Mouse (Mus musculus): ENCODE measurements at regions not wholly inside any gene's neighbourhood (a gene's known extent, or its start where the extent isn't known, plus 50 kb on each side); places are given as distances from the start of the nearest gene placed in this dataset.

GRCm38 (mm10) chr2:18592221-18592620, 80.0 kb upstream of the Commd3 start:
- no peak overlapping the region for H3K27ac ChIP-seq (ENCODE audit: low read depth)
- no peak overlapping the region for H3K4me3 ChIP-seq (ENCODE audit: low read depth, low read length)
- H3K36me3 ChIP-seq (replicated peaks; ENCODE audit: insufficient read depth, low read length): no peaks in the 10 kb centered on the region
- H3K4me1 ChIP-seq (ENCODE audit: insufficient read depth): 0 out of 2 replicates have a peak, but pooled peaks cover 6% of the 10 kb centered on the region
- ATAC-seq: no peak
- TF ChIP-seq CTCF (IDR thresholded peaks at IDR 0.05; ENCODE audit: low read depth): no peak
- 34% methylated on average over 4 of the region's 4 CpGs for WGBS (ENCODE audit: insufficient replicate concordance)
- no peaks in the 10 kb centered on the region for H3K9me3 ChIP-seq (ENCODE audit: low read length)
- no peak overlapping the region for H3K4me2 ChIP-seq (ENCODE audit: low read depth, low read length)
- no peaks in the 10 kb centered on the region for H3K27me3 ChIP-seq (ENCODE audit: insufficient read depth, low read length)
- H3K9ac ChIP-seq (replicated peaks): no peak overlapping the region
- DNase-seq: no peak

DNA sequence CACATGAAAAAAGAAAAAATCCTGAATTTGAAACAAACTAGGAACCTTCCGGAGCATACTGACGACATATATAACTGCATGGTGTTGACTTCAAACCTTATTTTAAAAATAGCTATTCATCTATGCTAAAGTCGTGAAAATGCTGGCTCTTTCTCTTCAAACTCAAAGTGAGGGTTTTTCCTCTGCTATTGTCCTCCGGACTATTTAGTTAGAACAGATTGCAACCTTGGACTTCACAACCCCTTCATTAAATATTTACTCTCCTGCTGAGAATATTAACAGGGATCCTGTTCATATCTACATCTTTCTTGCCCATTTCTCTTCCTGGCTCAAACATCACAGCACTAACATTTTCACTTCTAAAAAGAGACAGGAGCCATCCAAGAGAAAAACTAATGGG, 84.0 kb upstream of the Commd3 start:
- Histone ChIP-seq H3K9ac (replicated peaks) (peak overlapping the region; percentile 68), H3K9me3 (ENCODE audit: low read length) (no peaks in the 10 kb centered on the region), H3K36me3 (replicated peaks; ENCODE audit: insufficient read depth, low read length) (no peaks in the 10 kb centered on the region), H3K4me2 (ENCODE audit: low read depth, low read length) (peak overlapping the region; percentile 88), H3K27ac (ENCODE audit: low read depth) (peak overlapping the region; percentile 30; the same call in 1 of the 2 replicates), H3K27me3 (ENCODE audit: insufficient read depth, low read length) (no peaks in the 10 kb centered on the region), H3K4me3 (ENCODE audit: low read depth, low read length) (peak overlapping the region; percentile 68), H3K4me1 (ENCODE audit: insufficient read depth) (peaks cover 9% of the 10 kb centered on the region; the same call in 1 of the 2 replicates)
- 2% methylated on average over 4 of the region's 4 CpGs for WGBS (ENCODE audit: insufficient replicate concordance)
- DNase-seq (no peak), ATAC-seq (no peak)
- TF ChIP-seq EP300 (IDR thresholded peaks at IDR 0.05; ENCODE audit: low read depth): no peak
- no peak for TF ChIP-seq CTCF (IDR thresholded peaks at IDR 0.05; ENCODE audit: low read depth)

DNA sequence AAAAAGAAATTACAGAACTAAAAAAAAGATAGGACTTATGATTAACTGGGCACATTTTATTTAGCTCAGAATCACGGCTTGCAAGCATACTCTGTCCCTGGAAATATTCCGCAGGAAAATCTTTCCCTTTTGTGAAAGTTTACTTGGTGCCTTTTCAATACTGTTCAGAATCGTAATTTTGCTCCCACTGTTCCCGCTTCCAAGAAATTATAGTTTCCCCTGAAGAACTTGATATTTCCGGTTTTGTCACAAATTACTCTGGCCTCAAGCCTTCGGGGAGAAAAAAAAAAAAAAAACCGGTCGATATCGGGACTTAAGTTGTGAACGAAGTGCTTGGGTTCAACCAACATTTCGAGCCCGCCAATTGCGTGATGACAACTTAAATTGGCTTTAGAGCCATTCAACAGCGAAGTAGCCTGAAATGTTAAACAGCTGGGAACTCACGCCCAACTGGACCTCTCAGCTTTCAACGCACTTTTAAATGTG, 84.4 kb upstream of the Commd3 start:
- H3K4me2 ChIP-seq (ENCODE audit: low read depth, low read length): peak overlapping the region; percentile 88
- TF ChIP-seq EP300 (IDR thresholded peaks at IDR 0.05; ENCODE audit: low read depth) (no peak), CTCF (IDR thresholded peaks at IDR 0.05; ENCODE audit: low read depth) (no peak)
- peak overlapping the region; percentile 30 for H3K27ac ChIP-seq (ENCODE audit: low read depth)
- peak overlapping the region; percentile 68 for H3K9ac ChIP-seq (replicated peaks)
- no peaks in the 10 kb centered on the region for H3K9me3 ChIP-seq (ENCODE audit: low read length)
- peak overlapping the region; percentile 68 for H3K4me3 ChIP-seq (ENCODE audit: low read depth, low read length)
- no peaks in the 10 kb centered on the region for H3K27me3 ChIP-seq (ENCODE audit: insufficient read depth, low read length)
- DNase-seq (no peak), ATAC-seq (no peak)
- WGBS (ENCODE audit: insufficient replicate concordance): under 1% methylated on average over 16 of the region's 16 CpGs
- H3K4me1 ChIP-seq (ENCODE audit: insufficient read depth): peaks cover 7% of the 10 kb centered on the region; the same call in 1 of the 2 replicates
- H3K36me3 ChIP-seq (replicated peaks; ENCODE audit: insufficient read depth, low read length): no peaks in the 10 kb centered on the region

GRCm38 (mm10) chr2:18586925-18587724, 85.1 kb upstream of the Commd3 start:
- H3K9me3 ChIP-seq (ENCODE audit: low read length): no peaks in the 10 kb centered on the region
- TF ChIP-seq EP300 (IDR thresholded peaks at IDR 0.05; ENCODE audit: low read depth) (no peak), CTCF (IDR thresholded peaks at IDR 0.05; ENCODE audit: low read depth) (no peak)
- peak overlapping the region; percentile 88 for H3K4me2 ChIP-seq (ENCODE audit: low read depth, low read length)
- peak overlapping the region; percentile 30 for H3K27ac ChIP-seq (ENCODE audit: low read depth)
- ATAC-seq (peak; percentile 76), DNase-seq (peak; percentile 80)
- H3K27me3 ChIP-seq (ENCODE audit: insufficient read depth, low read length): no peaks in the 10 kb centered on the region
- H3K36me3 ChIP-seq (replicated peaks; ENCODE audit: insufficient read depth, low read length): no peaks in the 10 kb centered on the region
- H3K4me3 ChIP-seq (ENCODE audit: low read depth, low read length): peak overlapping the region; percentile 68
- WGBS (ENCODE audit: insufficient replicate concordance): under 1% methylated on average over 31 of the region's 31 CpGs
- peak overlapping the region; percentile 68 for H3K9ac ChIP-seq (replicated peaks)
- peaks cover 6% of the 10 kb centered on the region; the same call in 1 of the 2 replicates for H3K4me1 ChIP-seq (ENCODE audit: insufficient read depth)

DNA sequence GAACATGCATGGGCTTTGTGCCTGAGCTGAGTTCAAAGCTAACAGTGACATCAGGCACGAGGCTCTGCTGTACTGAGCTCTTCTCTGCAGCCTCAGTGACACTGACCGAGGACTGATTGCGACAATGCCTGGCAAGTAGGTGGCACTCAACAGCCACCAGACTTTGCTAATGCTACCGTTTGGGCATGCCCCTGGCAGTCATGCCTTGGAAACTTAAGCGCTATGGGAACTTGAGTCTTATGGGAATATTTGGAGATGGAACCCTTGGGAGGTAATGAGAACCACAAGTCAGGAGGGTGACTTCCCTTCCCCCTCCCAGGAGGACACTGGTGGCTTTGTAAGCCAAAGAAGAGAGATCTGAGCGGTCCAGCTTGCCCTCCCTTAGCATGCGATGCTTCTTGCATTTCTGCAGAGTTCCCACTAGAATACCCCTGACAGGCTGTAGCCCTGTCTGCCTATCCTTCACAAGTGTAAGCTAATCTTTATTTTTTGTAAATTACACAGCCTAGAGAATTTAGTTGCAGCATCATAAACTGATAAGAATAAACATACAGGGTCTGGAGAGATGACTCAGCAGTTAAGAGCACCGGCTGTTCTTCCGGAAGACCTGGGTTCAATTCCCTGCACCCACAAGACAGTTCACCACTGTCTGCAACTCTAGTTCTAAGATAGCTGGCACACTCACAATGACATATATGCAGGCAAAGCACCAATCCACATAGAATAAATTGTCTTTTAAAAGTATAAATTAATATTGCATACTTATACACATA, 86.4 kb upstream of the Commd3 start:
- no peak overlapping the region for H3K4me3 ChIP-seq (ENCODE audit: low read depth, low read length)
- H3K27me3 ChIP-seq (ENCODE audit: insufficient read depth, low read length): no peaks in the 10 kb centered on the region
- no peaks in the 10 kb centered on the region for H3K9me3 ChIP-seq (ENCODE audit: low read length)
- peaks cover 6% of the 10 kb centered on the region; the same call in 1 of the 2 replicates for H3K4me1 ChIP-seq (ENCODE audit: insufficient read depth)
- H3K27ac ChIP-seq (ENCODE audit: low read depth): no peak overlapping the region
- peak; percentile 38 for TF ChIP-seq CTCF (IDR thresholded peaks at IDR 0.05; ENCODE audit: low read depth)
- no peak for TF ChIP-seq EP300 (IDR thresholded peaks at IDR 0.05; ENCODE audit: low read depth)
- no peak for ATAC-seq
- 42% methylated on average over 9 of the region's 9 CpGs for WGBS (ENCODE audit: insufficient replicate concordance)
- no peaks in the 10 kb centered on the region for H3K36me3 ChIP-seq (replicated peaks; ENCODE audit: insufficient read depth, low read length)
- no peak for DNase-seq
- H3K9ac ChIP-seq (replicated peaks): no peak overlapping the region
- no peak overlapping the region for H3K4me2 ChIP-seq (ENCODE audit: low read depth, low read length)

DNA sequence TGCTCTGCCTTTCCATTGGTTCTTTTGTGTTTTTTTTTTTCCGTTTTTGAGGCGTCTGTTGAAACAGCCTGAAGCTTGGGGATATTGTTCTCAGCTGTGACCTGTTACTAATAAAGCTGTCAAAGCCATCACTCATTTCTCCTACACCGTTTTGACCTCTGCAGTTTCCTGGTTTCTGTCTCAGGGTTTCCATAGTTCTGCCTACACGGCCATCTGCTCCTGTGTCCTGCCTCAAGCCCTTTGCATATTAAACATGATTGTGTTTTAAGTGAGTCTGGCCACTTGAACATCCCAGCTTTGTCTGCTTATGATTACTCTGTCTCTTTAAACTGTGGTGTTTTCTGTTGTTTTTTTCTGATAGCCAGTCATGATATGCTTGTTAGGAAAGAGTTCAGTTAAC, 114.1 kb upstream of the Commd3 start:
- no peak for DNase-seq
- TF ChIP-seq CTCF (IDR thresholded peaks at IDR 0.05; ENCODE audit: low read depth) (no peak), EP300 (IDR thresholded peaks at IDR 0.05; ENCODE audit: low read depth) (no peak)

More for the DNA sequence above, 114.1 kb upstream of the Commd3 start:
- H3K4me2 ChIP-seq (ENCODE audit: low read depth, low read length): no peak overlapping the region
- ATAC-seq: no peak
- H3K9me3 ChIP-seq (ENCODE audit: low read length): no peaks in the 10 kb centered on the region
- H3K9ac ChIP-seq (replicated peaks): no peak overlapping the region
- H3K4me3 ChIP-seq (ENCODE audit: low read depth, low read length): no peak overlapping the region
- H3K4me1 ChIP-seq (ENCODE audit: insufficient read depth): no peaks in the 10 kb centered on the region
- no peaks in the 10 kb centered on the region for H3K27me3 ChIP-seq (ENCODE audit: insufficient read depth, low read length)
- no peaks in the 10 kb centered on the region for H3K36me3 ChIP-seq (replicated peaks; ENCODE audit: insufficient read depth, low read length)
- WGBS (ENCODE audit: insufficient replicate concordance): 36% methylated on average over 4 of the region's 4 CpGs
- H3K27ac ChIP-seq (ENCODE audit: low read depth): no peak overlapping the region
